Mouse (Mus musculus) gastrocnemius, postnatal 14 days (tissue): ENCODE results near the gene Mcoln2. TPM values are rescaled to one million over a fixed set of nuclear protein-coding genes. Genes with fewer than 3 reads are reported as not detected.
"Not testable (repeated sequence)": the region's sequence is repeated elsewhere in the genome, so short reads cannot be mapped to it uniquely, and the experiment has no call there.

ENCODE experiments used
- DNase-seq: peaks from one replicate; pipeline ENCODE4 v3.0.0; 2021; ENCODE audit warnings: mixed read lengths
- intact Hi-C: fragments of 180-260 bp; cut with DNase I; formaldehyde crosslinking; loops from one replicate; pipeline ENCODE4 v1.15.1; 2025; ENCODE audit warnings: low total_unique reads
- total RNA-seq, 2 experiments: library from RNA; stranded (reverse); gene quantifications; 2 replicates each; pipeline ENCODE4 v1.2.3; 2021

The Mcoln2 gene
- total RNA-seq, 2 experiments from 2014 or later = 0.12 TPM; not detected in 1

GRCm38 (mm10) chr3:146177748-146178582, 28.3 kb downstream of the Mcoln2 start:
- peak; percentile 75 for DNase-seq
- intact Hi-C loops = loop anchor here (2.0 to 5.0 kb wide), 2 partner anchors 119 to 231 kb away; no protein-coding TSS in a partner anchor

- intact Hi-C loops = no loop called here
These were observed 30.7 kb downstream of the Mcoln2 start for GRCm38 (mm10) chr3:146180341-146180740.

GRCm38 (mm10) chr3:146180986-146181385, 31.4 kb downstream of the Mcoln2 start:
- peak; percentile 41 for DNase-seq

More at GRCm38 (mm10) chr3:146180341-146180740, 30.7 kb downstream of the Mcoln2 start:
- DNase-seq = no peak

GRCm38 (mm10) chr3:146184992-146185657, 35.5 kb downstream of the Mcoln2 start:
- peak; percentile 35 for DNase-seq
- intact Hi-C loops = loop anchor here (5.0 kb wide), 1 partner anchor 142 kb away; no protein-coding TSS in a partner anchor

More at GRCm38 (mm10) chr3:146180986-146181385, 31.4 kb downstream of the Mcoln2 start:
- intact Hi-C loops = no loop called here

- intact Hi-C loops = loop anchor here (5.0 kb wide), 1 partner anchor 141 kb away; no protein-coding TSS in a partner anchor
- DNase-seq = no peak
These were observed 36.4 kb downstream of the Mcoln2 start for GRCm38 (mm10) chr3:146186033-146186432.

- DNase-seq = no peak
- intact Hi-C loops = loop anchor here (5.0 kb wide), 1 partner anchor 137 kb away; no protein-coding TSS in a partner anchor
These were observed 40.3 kb downstream of the Mcoln2 start for GRCm38 (mm10) chr3:146189933-146190332.

GRCm38 (mm10) chr3:146192507-146192906, 42.9 kb downstream of the Mcoln2 start:
- DNase-seq = no peak
- intact Hi-C loops = no loop called here

- intact Hi-C loops = no loop called here
- no peak for DNase-seq
These were observed 45.5 kb downstream of the Mcoln2 start for GRCm38 (mm10) chr3:146195153-146195552.

- DNase-seq = no peak
- intact Hi-C loops = no loop called here
These were observed 46.7 kb downstream of the Mcoln2 start for GRCm38 (mm10) chr3:146196301-146196700.

GRCm38 (mm10) chr3:146196780-146197743, 47.4 kb downstream of the Mcoln2 start:
- intact Hi-C loops = no loop called here
- DNase-seq = no peak

- DNase-seq = no peak
- intact Hi-C loops = no loop called here
These were observed 48.2 kb downstream of the Mcoln2 start for GRCm38 (mm10) chr3:146197785-146198184.

- intact Hi-C loops = no loop called here
- DNase-seq = no peak
These were observed 49.3 kb downstream of the Mcoln2 start for GRCm38 (mm10) chr3:146198803-146199481.

GRCm38 (mm10) chr3:146199486-146199885, 49.9 kb downstream of the Mcoln2 start:
- no peak for DNase-seq
- intact Hi-C loops = no loop called here

- DNase-seq = no peak
- intact Hi-C loops = no loop called here
These were observed 54.7 kb downstream of the Mcoln2 start for GRCm38 (mm10) chr3:146204375-146204774.

GRCm38 (mm10) chr3:146205305-146205704, 55.7 kb downstream of the Mcoln2 start:
- DNase-seq = no peak
- intact Hi-C loops = no loop called here

GRCm38 (mm10) chr3:146206635-146207034, 57.0 kb downstream of the Mcoln2 start:
- intact Hi-C loops = no loop called here
- no peak for DNase-seq

GRCm38 (mm10) chr3:146207440-146207839, 57.8 kb downstream of the Mcoln2 start:
- no peak for DNase-seq
- intact Hi-C loops = no loop called here

GRCm38 (mm10) chr3:146209759-146210158, 60.1 kb downstream of the Mcoln2 start:
- intact Hi-C loops, DNase-seq: not testable (repeated sequence)
